Mouse (Mus musculus) heart, adult 11 months (tissue): Measurements from ENCODE around the gene Serpina1e.

Experiments used
- DNase-seq: peaks from one replicate; pipeline ENCODE4 v3.0.0; 2022

The Serpina1e gene

DNA sequence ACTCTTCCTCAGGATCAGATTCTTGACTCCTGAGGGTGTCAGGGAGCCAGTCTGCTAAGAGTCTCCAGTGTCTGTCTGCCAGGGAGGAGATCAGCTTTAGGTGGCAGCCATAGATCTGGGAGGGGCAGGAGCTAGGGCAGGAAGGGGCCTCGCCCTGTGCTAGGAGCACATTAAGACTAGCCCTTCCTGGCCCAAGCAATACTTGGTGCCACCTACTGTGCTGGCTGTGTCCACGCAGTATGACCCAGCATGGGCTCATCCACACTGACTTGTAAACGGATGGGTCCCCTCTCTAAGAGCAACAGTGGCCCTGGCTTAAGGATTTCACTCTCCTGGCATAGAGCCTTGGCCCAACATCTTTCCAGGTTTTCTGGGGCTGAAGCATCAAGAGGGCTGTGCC lies at the start of gene Serpina1e:
TSS of gene Serpina1e (minus strand) at position 178 of the 400 bp plus-strand sequence.
- DNase-seq: no peak

DNA sequence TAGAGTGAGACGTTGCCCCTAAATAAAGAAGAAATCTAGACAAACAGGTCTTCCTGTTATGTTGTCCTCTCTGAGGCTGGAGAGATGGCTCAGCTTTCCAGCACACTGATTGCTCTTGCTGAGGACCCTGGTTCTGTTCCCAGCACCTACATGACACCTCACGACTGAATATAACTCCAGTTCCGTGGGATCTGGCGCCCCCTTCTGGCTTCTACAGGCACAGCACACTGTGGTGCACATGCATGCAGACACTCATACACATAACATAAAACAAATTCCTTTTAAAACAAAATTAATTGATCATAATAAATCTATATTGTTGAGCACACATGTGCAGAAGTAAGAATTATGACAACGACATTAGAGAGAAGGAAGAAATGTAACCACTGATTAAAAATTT lies 45.9 kb upstream of the Serpina1e start:
- DNase-seq: no peak

- no peak for DNase-seq
Observed at GRCm38 (mm10) chr12:104003238-104003612, 44.5 kb upstream of the Serpina1e start.

DNA sequence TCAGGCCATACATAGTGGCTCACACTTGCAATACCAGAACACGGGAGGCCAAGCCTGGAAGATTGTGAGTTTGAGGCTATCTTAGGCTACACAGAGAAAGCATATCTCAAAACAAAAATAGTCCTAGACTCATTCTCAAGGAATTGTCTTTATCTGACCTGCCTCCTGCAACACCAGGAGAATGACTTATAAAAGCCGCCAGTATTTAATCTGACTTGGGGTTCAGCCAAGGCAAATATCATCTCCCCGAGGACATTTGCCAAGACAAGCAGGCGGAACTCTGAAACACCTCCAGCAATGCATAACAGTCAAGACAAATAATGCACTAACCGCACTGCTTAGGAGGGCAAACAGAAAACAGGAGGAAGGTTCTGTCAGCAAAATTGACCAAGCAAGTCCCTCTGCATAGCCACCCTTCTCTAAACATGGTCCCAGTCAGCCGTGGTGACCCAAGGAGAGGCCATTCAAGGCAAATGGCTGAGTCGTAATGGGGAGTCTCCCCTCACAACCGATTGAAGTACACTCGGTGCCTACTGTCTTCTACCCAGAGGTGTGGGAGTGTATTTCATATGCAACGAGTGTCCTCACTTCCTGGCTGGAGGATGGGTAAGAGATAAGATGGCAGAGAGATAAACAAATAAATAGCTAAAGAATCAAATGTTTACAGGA lies 43.9 kb upstream of the Serpina1e start:
- DNase-seq: peak; percentile 96

DNA sequence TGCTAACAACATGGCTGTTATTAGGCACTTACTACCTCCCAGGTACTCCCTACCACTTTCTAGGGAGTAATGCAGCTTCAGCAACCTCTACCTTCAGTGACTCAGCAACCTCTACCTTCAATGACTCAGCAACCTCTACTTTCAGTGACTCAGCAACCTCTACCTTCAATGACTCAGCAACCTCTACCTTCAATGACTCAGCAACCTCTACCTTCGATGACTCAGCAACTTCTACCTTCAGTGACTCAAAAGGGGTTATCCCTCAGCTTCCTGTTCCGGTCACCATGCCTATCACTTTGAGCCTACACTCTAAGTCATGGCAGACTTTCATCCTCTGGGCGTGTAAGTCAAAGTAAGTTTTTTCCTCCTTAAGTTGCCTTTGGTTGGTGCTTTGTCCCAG lies 41.8 kb upstream of the Serpina1e start:
- no peak for DNase-seq

- no peak for DNase-seq
Observed at GRCm38 (mm10) chr12:103999611-104000010, 40.8 kb upstream of the Serpina1e start.

DNA sequence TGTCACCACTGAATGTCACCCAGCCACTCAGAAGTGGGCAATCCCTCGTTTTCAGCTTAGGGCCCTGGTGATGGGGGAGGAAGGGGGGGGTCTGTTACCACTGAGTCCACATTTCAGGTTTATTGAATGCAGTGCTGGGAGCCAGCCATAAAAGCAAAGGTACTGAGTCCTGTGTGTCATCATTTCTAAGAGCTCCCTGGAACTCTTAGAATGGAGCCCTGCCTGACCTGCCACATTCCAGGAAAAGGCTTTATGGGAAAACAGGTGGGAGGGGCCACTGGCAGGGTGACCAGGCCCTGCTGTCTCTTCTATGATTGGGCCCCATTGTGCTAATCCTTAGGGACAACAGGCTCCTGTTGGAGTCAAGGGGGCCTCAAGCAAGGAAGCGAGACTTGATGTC lies 37.7 kb upstream of the Serpina1e start:
- DNase-seq: no peak

DNA sequence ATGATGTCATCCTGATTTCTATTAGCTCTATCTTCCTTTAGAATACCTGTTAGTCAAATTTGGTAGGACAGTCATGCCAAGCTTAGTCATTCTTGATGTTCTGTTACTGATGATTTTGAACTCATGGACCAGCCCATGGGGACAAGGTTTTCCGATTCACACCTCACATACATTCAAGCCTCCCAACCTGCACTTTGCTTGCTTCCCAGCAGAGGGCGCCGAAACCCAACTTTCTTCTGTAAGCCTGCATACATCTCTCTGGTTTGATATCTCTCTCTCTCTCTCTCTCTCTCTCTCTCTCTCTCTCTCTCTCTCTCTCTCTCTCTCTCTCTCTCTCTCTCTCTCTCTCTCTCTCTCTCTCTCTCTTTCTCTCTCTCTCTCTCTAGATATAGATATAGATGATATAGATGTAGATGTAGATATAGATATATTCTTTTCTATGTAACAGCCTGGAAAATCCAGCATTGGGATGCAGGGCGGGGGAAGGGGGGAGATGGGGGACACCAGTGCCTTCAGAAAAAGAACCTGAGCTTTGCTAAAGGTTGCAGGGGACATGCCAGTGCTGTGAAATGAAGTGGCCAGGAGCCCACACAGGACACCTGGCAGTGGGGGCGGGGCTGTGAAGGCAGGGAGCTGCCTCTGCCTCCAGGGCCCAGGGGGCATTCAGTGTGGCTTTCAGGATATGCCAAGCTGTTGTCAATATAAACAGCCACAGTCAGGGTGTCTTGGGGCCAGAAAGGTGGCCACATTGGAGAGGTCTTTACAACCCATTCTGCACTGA lies 36.7 kb upstream of the Serpina1e start:
- DNase-seq: no peak

GRCm38 (mm10) chr12:103992945-103993344 lies 34.2 kb upstream of the Serpina1e start:
- no peak for DNase-seq

- no peak for DNase-seq
Observed at GRCm38 (mm10) chr12:103989857-103990256, 31.1 kb upstream of the Serpina1e start, which contains the start of gene Serpina11. Gene Serpina11, minus strand, starts transcription at chr12:103989957.

- DNase-seq: no peak
Observed at GRCm38 (mm10) chr12:103989514-103989767, 30.7 kb upstream of the Serpina1e start.

DNA sequence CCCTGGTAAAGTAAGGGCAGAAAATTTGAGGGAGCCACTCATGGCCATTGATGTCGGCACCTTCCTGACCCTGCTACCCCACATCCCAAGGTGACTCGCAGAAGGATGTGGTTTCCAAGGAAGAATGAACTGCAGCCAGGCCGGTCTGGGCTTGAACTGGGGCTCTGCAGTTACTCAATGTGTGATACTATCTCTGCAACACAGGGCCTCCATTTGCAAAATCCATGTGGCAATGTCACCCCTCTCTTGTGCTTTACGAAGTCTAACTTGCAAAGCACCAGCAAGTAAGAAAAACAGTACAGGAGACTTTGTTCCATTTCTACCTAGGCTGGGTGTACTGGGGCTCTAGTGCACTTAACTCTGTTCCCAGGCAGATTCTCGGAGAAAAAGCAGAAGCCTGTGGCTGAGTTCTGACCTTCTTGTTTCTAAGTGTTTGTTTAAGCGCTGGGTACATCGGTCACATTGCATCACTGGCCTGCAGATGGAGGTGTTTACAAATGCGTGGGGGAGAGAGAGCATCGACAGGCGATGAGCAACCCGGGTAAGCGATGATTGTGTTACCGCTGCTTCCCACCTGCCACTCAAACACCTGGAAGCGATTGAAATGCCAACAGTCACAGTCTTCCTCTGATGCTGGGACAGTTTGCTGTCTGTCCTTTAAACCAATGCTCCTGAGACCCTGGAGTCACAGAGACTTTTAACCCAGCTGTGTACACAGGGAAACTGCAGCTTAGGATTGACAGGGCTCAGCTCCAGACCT lies 30.2 kb upstream of the Serpina1e start:
- no peak for DNase-seq

DNA sequence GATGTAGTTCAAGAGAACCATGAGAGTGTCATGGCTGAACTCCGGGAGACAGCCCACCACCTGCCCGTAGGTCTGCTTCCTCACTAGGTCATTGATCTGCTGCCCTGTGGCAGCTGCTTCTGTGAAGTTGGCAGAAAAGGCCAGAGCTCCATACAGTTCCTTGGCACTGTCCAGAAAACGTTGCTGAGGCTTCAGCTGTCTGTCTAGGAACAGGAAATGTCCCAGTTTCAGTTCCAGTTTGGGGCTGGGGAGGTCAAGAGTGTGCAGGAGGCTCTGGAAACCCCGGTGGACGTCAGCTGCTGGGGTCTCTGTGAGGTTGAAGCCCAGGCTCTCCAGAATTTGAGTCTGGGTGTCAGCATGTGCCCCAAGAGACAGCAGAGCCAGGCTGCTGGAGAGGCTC lies 27.1 kb upstream of the Serpina1e start:
- no peak for DNase-seq

DNA sequence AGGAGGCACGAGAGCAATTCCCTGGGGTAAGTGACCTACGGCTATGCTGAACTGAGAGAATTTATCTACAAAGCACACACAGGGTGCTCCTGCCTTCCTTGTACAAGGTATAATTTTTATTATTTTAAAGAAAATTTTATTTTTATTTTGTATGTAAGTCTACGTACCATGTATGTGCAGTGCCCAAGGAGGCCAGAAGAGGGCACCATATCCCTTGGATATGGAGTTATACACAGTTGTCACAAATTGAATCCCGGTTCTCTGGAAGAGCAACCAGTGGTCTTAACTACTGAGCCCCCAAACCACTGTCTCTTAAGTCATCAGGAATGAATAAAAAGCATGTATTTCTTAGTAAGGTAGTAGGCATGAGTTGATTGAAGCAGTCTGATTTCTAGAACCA lies 26.2 kb upstream of the Serpina1e start:
- DNase-seq: no peak

GRCm38 (mm10) chr12:103981646-103982360 lies 23.0 kb upstream of the Serpina1e start:
- no peak for DNase-seq

- no peak for DNase-seq
Observed at GRCm38 (mm10) chr12:103978294-103978693, 19.5 kb upstream of the Serpina1e start.

- no peak for DNase-seq
Observed at GRCm38 (mm10) chr12:103977846-103978245, 19.1 kb upstream of the Serpina1e start.

DNA sequence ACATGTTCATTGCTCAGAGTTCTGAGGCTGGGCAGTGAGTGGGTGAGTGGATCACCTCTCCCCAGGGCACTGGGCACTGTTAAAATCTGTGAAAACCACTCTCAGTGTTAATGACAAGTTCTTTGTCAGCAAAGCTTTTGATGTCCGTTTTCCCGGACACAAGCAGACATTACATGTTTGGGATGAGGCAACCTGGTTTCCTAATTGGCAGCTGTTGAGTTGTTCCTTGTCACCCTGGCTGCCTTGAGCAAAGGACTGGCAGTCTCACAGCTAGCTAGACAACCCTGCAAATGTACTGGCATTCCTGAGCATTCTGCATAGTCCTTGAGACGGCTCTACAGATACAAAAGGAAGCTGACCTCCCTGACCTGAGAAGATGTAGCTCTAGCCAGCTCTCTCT lies 18.3 kb upstream of the Serpina1e start:
- no peak for DNase-seq

GRCm38 (mm10) chr12:103971080-103971479 lies 12.3 kb upstream of the Serpina1e start:
- no peak for DNase-seq

DNA sequence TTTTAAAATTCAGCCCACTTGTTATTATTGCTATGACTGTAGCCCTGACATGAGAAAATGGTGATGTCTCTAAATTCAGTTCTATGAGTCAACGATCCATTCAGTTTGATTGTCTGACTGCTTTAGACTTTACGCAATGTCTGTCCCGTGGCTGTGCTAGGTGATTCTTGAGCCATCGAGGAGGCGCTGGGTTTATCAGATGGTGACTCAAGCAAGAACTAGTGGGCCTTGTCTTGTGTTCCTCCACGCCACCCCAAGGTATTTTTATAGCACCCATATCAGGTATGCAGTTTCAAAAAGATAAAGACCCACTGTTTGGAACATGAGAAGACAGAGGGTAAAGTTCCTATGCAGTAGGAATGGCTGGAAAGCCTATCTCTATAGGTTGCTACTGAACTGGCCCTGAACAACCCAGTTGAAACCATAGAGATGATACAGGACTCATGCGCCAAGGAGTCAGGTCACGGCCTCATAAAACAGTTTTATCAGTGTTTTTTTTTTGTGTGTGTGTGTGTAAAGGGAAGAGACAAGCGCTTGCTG lies 10.9 kb upstream of the Serpina1e start:
- DNase-seq: no peak

DNA sequence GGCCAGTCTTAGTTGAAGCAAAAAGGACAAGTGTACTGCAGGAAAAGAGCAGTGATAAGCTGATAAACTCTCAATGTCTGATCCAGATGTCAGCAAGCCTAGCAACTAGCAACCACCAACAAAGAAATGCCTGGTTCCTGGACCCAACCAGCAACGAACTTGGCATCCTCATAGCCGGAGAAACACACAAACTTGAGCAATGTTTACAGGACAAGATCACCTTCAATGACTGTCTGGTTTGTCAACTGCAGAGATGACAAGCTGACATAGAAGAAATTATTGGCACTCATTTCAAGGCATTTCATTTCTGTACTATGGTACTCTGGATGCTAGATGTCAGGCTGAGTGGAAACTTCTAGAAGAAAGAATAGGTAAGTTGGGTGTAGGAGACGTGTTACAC lies 8.0 kb upstream of the Serpina1e start:
- DNase-seq: no peak

DNA sequence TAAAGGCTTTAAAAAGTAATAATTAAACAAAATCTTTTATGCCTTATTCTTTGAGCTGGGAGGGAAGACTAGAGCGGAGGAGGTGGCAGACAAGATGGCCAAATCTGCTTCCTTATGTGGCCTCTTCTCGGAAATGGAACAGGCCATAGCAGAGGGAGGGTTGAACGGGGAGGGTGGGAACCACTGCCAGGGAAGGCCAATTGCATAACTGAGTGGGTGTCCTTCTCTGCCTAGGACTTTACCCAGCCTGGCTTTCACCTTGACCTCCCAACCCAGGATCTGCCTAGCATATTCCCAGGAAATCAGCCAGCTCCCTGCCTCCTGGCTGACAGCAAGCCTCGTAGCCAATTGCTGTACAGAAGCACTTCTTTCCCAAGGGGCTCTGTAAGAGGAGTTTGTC lies 4.5 kb upstream of the Serpina1e start:
- peak; percentile 81 for DNase-seq

DNA sequence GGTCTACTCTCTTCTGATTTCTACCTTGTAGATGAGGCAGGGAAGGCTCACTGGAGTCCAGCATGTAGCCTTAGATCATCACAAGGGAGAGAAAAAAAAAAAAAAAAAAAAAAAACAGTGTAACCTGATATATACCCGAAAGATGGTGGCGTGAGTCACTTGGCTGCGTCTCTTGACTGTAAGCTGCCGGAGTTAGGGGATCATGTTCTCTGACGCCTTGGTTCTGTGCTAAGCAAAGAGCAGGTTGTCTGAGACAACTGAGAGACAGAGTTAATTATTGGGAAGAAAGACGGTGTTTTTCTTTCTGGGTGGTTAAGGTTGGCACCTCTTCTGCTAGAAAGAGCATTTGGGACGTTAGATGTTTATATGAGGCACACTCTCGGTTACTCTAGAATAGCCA lies 4.1 kb upstream of the Serpina1e start:
- DNase-seq: no peak
